In genomic region chr17:74527729-74528607, GRCm38 (mm10) we compare ENCODE assay signal across 8 mouse cellular contexts. TPM values are rescaled to one million over a fixed set of nuclear protein-coding genes. Genes with fewer than 3 reads are reported as not detected.
DNase-seq lines count a peak whose midpoint lies in the region; ATAC-seq and TF ChIP-seq lines count a peak whose summit lies in the region.

Birc6 (plus strand) TSS chr17:74528295.

- under 1% methylated on average over 71 of the region's 71 CpGs for WGBS in forebrain, embryonic 15.5 days
- WGBS in lung, adult 2 months = under 1% methylated on average over 71 of the region's 71 CpGs

- peak within 1 kb of the TSS; percentile 95 to 98 for H3K4me3 ChIP-seq in ES-E14 (ENCODE audit: insufficient read depth in 1 of 2, low read depth in 1 of 2, low read length in 2 of 2, poor library complexity in 1 of 2, severe bottlenecking in 1 of 2)
- H3K4me3 ChIP-seq in forebrain, embryonic 15.5 days = peak within 1 kb of the TSS; percentile 96
- peak within 1 kb of the TSS; percentile 95 for H3K4me3 ChIP-seq in lung, adult 2 months (replicated peaks; ENCODE audit: extremely low read depth, low read depth, low read length)

- TF ChIP-seq CTCF in lung, adult 2 months (IDR thresholded peaks at IDR 0.05; ENCODE audit: insufficient read depth, low read length) = no peak

- H3K27ac ChIP-seq in ES-E14 (ENCODE audit: insufficient read depth, low read depth, low read length, poor library complexity, severe bottlenecking) = peak within 1 kb of the TSS; percentile 93
- peak within 1 kb of the TSS; percentile 98 for H3K27ac ChIP-seq in forebrain, embryonic 15.5 days (replicated peaks)

- H3K27me3 ChIP-seq in forebrain, embryonic 15.5 days = no peaks in the 10 kb centered on the region

- peak within 1 kb of the TSS; percentile 90 for H3K4me2 ChIP-seq in forebrain, embryonic 15.5 days (replicated peaks)

- peak; percentile 99 for DNase-seq in ES-E14 (ENCODE audit: low read depth, low spot score)
- DNase-seq in cerebellum, adult 11-12 months = peak; percentile 100
- DNase-seq in heart, postnatal 25 days (ENCODE audit: low spot score) = peak; percentile 100
- DNase-seq in layer of hippocampus, adult 18-20 months (ENCODE audit: low spot score in 2 of 2) = peak; percentile 100
- DNase-seq in lung, adult 2 months = peak; percentile 100
- DNase-seq in thymus, adult 18-20 months = peak; percentile 100

- peak within 1 kb of the TSS; percentile 95 for H3K9ac ChIP-seq in ES-E14 (ENCODE audit: insufficient read depth, low read depth, low read length, poor library complexity, severe bottlenecking)
- H3K9ac ChIP-seq in forebrain, embryonic 15.5 days (replicated peaks) = peak within 1 kb of the TSS; percentile 94

- ATAC-seq in forebrain, embryonic 15.5 days (replicated peaks) = peak; percentile 97
- ATAC-seq in neutrophil, adult 5-6 weeks (ENCODE audit: extremely low read depth, insufficient number of reproducible peaks, low FRiP score, poor library complexity, severe bottlenecking) = peak; percentile 92

- H3K9me3 ChIP-seq in ES-E14 (ENCODE audit: control insufficient read depth, insufficient read depth, low read depth, low read length) = no peaks in the 10 kb centered on the region
- no peaks in the 10 kb centered on the region for H3K9me3 ChIP-seq in forebrain, embryonic 15.5 days

- H3K36me3 ChIP-seq in ES-E14 (ENCODE audit: control insufficient read depth, insufficient read depth, low read length, poor library complexity, severe bottlenecking) = no peaks in the 10 kb centered on the region
- H3K36me3 ChIP-seq in forebrain, embryonic 15.5 days = no peaks in the 10 kb centered on the region

- H3K4me1 ChIP-seq in ES-E14 (ENCODE audit: control insufficient read depth in 2 of 2, insufficient read depth in 2 of 2, low read length in 2 of 2, poor library complexity in 1 of 2) = peaks cover 2% of the 10 kb centered on the region in 2 experiments; a peak in 2 of 4 replicates
- peaks cover 26% of the 10 kb centered on the region for H3K4me1 ChIP-seq in forebrain, embryonic 15.5 days
- peaks cover 3% of the 10 kb centered on the region for H3K4me1 ChIP-seq in lung, adult 2 months (ENCODE audit: control insufficient read depth, insufficient read depth, low read length)

- intact Hi-C loops in heart, postnatal 25 days (cut with DNase I) = loop anchor here (2.0 kb wide), 2 partner anchors 39 to 191 kb away; partner anchors contain the start of gene Yipf4

- TF ChIP-seq POLR2A in lung, adult 2 months (IDR thresholded peaks at IDR 0.05; ENCODE audit: borderline replicate concordance, extremely low read depth, low read depth, low read length) = peak; percentile 92; the same call in 1 of the 2 replicates

- in situ Hi-C loops in ES-E14 (cut with MboI; ENCODE audit: low sequenced_read_pairs in 2 of 2, unreplicated experiment in 2 of 2) = no loop called here

TF ChIP-seq in ES-E14, 5 proteins besides CTCF, POLR2A, EP300 and RAD21:
- TF ChIP-seq HCFC1 (IDR thresholded peaks at IDR 0.05; ENCODE audit: borderline replicate concordance, insufficient read depth, low read length) (peak; percentile 89), ZNF384 (IDR thresholded peaks at IDR 0.05; ENCODE audit: low read depth, low read length) (peak; percentile 97), ZC3H11A (IDR thresholded peaks at IDR 0.05; ENCODE audit: borderline replicate concordance, low read depth, low read length) (no peak), MAFK (IDR thresholded peaks at IDR 0.05; ENCODE audit: insufficient read depth, low read depth, low read length) (no peak), CHD2 (IDR thresholded peaks at IDR 0.05; ENCODE audit: low read depth, low read length) (no peak)

RNA-seq across cellular contexts. Expression of gene Birc6, which starts in this region (rescaled TPM):
- 122 and 125 TPM in 2 replicates for total RNA-seq in ES-E14 (2012; rRNA removed)
- polyA plus RNA-seq in forebrain, embryonic 15.5 days (2015; fragmentation: Nextera tagmentation; extraction: Ambion mirVana) = 99.1 and 99.8 TPM in 2 replicates
- 10 to 100 TPM; 74.5 to 92.1 TPM for total RNA-seq in heart, postnatal 25 days (2021)
- total RNA-seq in layer of hippocampus, adult 18-20 months (2021) = 100 to 1,000 TPM; 115 to 120 TPM
- polyA plus RNA-seq in lung, adult 2 months (2012; rRNA removed) = 73.3 and 91.7 TPM in 2 replicates
- total RNA-seq in neutrophil, adult 5-6 weeks (2017) = 231 and 241 TPM in 2 replicates

Comparison
In these comparisons a context has a peak if more than half of its experiments do, and no peak if none do; other contexts are left out.
1. Peak in every context shown above with its lines: DNase-seq, ATAC-seq, H3K4me3 ChIP-seq and H3K27ac ChIP-seq.